Mouse (Mus musculus): ENCODE results near the gene Tox3. TPM values are rescaled to one million over a fixed set of nuclear protein-coding genes. Genes with fewer than 3 reads are reported as not detected.

Gene Tox3
- total RNA-seq, 2 experiments from 2014 or later: 19.8 to 24.6 TPM

DNA sequence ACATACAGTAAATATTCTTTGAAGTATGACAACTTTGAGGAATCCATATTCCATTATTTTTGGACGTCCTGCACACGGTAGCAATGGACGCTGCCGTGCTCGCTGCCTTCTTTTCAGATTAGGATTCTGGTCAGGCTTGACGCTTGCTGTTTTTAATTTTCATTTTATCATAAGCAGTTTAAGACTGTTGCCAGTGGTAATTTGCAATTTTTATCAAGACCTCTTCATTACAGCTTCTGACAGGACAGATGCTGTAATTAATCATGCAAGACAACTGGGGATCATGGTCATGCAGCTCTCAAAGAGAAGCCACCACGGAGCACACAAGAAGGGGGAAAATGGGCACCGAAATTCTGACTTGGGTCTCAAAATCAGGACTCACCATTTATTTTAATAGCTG lies 101.8 kb downstream of the Tox3 start:
- DNase-seq (ENCODE audit: low spot score in 2 of 2): no peak
- intact Hi-C loops (cut with DNase I): no loop called here

DNA sequence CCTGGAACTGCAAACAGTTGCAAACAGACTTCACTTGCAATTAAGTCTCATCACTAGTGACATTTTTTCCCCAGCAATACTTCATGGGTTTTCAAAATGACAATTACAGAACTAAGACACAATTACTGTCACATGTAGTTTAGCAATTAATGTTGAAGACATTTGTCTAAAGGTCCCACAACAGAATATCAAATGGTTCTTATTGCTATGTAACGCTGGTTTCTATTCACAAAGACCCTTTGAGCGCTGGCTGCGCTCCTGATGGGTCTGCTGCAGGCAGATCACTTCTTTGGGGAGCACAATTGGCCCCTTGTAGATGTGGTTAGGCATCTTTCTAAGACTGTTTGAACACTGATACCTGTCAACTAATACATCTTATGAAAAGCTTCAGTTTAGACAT lies 102.3 kb downstream of the Tox3 start:
- no peak for DNase-seq (ENCODE audit: low spot score in 2 of 2)
- intact Hi-C loops (cut with DNase I): no loop called here

DNA sequence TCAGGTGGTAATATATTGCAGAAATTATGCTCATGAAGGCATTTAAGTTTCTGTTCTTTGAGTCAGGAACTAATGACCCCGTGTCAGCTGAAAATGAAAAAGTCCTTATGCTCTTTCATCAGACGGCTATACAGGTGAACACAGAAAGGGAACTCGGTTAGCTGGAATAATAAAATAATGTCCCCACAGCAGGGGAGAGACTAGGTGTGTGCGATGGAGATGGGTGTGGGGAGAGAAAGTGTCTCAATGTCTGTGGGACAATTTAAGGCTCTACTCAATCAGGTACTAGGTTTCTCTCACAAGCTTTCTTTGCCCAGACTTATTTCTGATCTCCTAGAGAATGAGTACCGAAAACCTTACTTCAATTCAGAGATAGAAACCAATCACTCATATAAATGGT lies 103.0 kb downstream of the Tox3 start:
- intact Hi-C loops (cut with DNase I): no loop called here
- no peak for DNase-seq (ENCODE audit: low spot score in 2 of 2)

DNA sequence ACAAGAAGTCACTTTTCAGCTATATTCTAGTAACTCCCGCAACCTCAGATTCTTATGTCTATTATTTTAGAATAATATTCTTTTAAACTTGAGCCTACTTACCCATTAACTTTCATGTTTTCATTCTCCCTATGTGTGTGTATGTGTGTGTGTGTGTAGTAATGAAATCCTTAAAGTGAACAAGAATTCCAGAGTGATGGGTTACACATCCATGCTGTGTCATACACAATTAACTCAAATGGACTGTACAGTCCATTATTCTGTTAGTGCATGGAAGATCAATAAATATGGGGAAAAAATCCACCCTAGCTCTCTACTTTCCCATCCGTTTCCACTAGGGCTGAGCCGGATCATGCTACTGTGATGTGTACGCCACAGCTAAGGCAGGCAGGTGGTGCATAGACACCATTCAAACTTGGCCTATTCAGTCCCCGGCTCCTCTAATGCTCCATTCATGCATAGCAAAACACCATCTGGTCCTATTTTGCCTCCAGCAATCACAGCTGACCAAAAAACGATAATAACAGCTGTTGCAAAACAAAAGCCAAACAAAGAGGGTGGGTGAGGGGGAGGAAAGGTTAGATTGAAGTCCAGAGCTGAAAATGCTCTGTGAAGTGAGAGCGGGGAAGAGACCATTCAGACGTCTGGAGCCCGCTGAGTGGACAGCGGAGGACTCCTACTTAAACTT lies 103.5 kb downstream of the Tox3 start:
- intact Hi-C loops (cut with DNase I): no loop called here
- DNase-seq (ENCODE audit: low spot score in 2 of 2): no peak

DNA sequence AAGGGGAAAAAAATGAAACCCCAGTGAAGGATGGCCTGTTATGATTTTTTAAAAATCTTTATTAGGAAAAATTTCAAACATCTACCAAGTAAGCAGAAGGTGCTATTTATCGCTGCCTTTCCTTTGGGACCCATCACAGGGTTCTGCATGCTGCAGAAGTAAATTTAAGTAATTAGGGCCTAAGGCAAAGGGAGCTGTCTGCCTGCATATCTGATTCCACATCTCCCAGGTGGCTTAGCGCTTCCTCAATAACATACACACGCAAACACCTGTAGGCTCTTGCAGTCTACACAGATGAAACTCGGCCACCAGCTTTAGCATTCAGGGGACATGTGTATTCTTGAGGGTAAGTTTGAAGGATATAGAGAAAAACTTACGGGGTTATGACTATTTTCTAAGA lies 104.2 kb downstream of the Tox3 start:
- intact Hi-C loops (cut with DNase I): no loop called here
- no peak for DNase-seq (ENCODE audit: low spot score in 2 of 2)

DNA sequence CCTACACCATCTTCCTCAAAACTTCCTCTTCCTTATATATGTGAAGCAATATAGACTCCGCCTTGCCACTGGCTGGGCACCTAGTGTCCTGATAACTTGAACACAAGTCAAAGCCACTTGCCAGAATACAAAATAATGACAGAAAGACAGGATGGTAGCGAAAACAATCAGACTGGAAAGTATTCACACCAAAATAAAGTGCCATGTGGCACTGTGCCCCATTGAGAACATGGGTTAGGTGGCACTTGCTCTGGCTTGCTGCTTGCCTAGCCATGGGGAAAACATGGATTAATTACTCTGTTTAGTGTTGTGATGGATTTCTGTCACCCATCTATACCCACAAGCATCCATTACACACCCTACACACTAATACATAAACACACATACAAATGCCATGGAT lies 105.8 kb downstream of the Tox3 start:
- intact Hi-C loops (cut with DNase I): no loop called here
- no peak for DNase-seq (ENCODE audit: low spot score in 2 of 2)

DNA sequence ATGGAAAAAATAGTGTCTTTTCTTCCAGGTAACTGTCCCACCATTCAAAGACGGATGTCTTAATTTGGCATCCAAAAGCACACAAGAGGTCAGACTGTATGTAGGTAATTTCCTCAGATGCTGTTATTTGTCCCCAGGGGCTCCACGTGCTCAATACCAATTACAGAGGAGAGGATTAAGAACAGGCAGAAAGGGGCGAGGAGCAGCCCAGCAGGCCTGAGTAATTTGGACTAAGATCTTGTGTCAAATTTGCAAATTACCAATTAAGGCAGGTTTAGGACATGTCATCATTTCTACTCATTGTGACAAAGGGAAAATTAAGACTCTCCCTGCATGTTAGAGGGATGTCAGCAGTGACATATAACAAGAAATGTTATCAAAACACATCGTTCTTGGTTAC lies 106.7 kb downstream of the Tox3 start:
- no peak for DNase-seq (ENCODE audit: low spot score in 2 of 2)
- intact Hi-C loops (cut with DNase I): no loop called here

DNA sequence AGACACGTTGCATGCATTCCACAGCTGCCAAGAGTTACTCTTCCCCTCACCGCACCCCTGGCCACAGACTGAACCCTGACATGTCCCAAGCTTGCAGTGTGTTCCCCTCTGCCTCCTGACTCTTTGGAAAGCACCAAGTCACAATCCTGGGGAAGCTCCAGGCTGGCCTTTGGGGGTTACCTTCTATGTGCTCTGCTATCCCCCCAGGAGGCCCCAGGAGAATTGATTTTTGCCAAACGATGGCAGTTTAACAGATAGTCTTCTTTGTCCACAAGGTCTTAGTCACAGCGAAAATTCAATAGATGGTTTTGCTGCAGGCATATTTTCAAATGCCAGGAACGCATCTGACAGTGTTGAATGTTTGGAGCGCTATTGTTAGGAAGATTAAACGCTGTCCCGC lies 115.6 kb downstream of the Tox3 start:
- intact Hi-C loops (cut with DNase I): no loop called here
- no peak for DNase-seq (ENCODE audit: low spot score in 2 of 2)

DNA sequence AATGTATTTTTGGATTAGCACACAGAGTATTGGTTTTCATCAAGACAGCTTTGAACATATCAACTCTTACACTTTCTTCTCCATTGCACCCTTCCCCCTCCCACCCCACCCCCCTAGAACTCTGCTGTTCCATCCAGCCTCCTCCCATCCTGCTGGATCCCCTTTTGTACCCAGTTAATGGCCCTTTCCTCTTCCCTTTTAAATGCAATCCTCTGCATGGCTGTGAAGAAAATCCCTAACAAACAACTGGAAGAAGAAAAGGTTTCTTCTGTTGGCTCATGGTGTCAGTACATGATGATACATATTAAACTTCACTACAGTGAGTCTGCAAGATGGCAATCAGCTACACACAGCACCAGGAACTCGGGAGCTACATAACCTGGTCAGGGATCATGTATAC lies 124.0 kb downstream of the Tox3 start:
- intact Hi-C loops (cut with DNase I): no loop called here
- DNase-seq (ENCODE audit: low spot score in 2 of 2): no peak

DNA sequence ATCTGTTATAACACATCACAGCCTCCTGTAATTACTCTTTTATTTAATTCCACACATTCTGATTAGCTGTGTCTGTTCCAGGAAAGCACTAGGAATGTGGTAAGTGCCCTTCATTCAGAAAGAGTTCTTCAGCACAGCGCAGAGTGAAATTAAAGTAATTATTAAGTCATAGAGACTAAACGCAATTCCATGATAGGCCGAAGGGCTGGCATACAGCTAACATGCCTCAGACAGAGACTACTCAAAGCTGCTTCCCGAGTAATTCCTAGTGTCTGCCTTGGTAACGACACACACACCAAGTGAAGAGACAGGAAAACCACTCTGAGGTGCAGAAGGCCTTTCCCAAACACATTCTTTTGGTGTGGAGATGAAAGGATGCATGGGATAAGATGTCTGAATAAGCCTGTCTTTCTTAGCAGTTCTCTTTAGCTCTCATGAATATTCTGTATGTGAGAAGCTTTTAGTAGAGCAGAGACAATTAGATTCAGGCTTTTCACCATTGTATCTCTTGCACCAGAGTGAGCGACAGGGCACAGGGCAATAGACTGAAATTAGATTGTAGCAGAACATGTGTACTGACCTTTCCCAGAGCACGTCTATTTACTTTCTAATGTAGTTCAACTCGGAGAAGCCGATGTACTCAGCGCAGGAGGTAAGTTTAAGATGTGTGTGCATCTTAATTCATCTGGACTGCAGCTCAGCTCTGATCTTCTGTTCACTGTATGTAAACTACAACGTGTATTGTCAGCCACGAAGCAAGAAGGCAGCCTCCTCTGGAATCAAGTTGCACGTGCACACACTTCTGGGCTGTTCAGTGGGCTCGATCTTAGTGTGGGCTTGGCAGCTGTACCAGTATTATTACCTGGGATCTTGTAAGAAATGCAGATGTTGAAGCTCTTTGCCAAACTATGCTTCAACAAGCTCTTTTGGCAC lies 138.8 kb downstream of the Tox3 start:
- no peak for DNase-seq (ENCODE audit: low spot score in 2 of 2)
- intact Hi-C loops (cut with DNase I): no loop called here
